Mouse (Mus musculus): ENCODE results near the gene S1pr5. TPM values are rescaled to one million over a fixed set of nuclear protein-coding genes. Genes with fewer than 3 reads are reported as not detected.
A peak's percentile ranks its signal among the peaks of the same experiment; 100 is the strongest.
"Not testable (repeated sequence)": the region's sequence is repeated elsewhere in the genome, so short reads cannot be mapped to it uniquely, and the experiment has no call there.

Gene S1pr5
- 0.10 and 0.15 TPM in 2 replicates for polyA plus RNA-seq (2015; fragmentation: Nextera tagmentation; extraction: Ambion mirVana)

DNA sequence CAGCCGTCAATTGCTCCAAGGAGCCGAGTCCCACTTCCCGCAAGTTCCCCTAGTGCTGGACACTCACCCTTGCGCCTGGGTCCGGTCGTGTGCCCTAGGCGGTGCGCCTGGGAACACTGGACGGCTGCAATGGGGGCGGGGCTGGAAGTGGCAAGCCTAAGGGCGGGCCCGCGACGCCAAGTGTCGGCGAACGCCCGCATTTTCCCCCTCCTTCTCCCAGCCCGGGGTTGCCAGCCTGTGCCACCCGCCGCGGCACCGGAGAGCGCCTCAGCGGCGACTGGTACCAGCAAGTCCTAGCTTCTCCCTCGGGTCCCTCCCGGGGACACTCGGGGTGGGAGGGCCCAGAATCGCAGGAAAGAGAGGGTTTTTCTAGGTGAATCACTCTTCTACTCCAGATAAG lies at the start of gene S1pr5:
Gene S1pr5, minus strand, starts transcription at position 118 of the 400 bp plus-strand sequence.
- peak within 1 kb of the TSS; percentile 50 for H3K4me2 ChIP-seq
- 0 out of 2 replicates have a peak, but pooled peaks have one; percentile 25 for ATAC-seq (ENCODE audit: borderline replicate concordance, extremely low read depth, low FRiP score, low TSS enrichment)
- H3K27ac ChIP-seq: no peak within 1 kb of the TSS
- H3K27me3 ChIP-seq: peaks cover 88% of the 10 kb centered on the region
- 3% methylated on average over 30 of the region's 30 CpGs for WGBS
- H3K9ac ChIP-seq: no peak within 1 kb of the TSS
- no peaks in the 10 kb centered on the region for H3K9me3 ChIP-seq
- no peaks in the 10 kb centered on the region for H3K36me3 ChIP-seq
- peaks cover 23% of the 10 kb centered on the region for H3K4me1 ChIP-seq
- peak within 1 kb of the TSS; percentile 15 for H3K4me3 ChIP-seq

DNA sequence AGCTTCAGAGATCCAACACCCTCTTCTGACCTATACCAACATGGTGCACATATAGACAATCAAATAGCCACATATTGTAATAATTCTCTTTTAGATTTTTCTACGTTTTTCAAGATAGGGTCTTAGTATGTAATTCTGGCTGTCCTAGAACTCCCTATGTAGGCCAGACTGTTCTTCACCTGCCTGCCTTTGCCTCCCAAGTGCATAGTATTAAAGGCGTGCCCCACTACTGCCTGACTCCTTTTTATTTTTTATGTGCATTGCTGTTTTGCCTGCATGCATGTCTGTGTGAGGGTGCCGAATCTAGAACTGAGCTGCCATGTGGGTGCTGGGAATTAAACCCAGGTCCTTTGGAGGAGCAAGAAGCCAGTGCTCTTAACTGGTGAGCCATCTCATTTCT lies 44.0 kb upstream of the S1pr5 start:
- ATAC-seq (ENCODE audit: borderline replicate concordance, extremely low read depth, low FRiP score, low TSS enrichment): no peak
- H3K36me3 ChIP-seq: no peaks in the 10 kb centered on the region
- no peak overlapping the region for H3K4me2 ChIP-seq
- peaks cover 20% of the 10 kb centered on the region for H3K4me1 ChIP-seq
- no peak overlapping the region for H3K27ac ChIP-seq
- WGBS: 88% methylated on average over 3 of the region's 3 CpGs
- no peak overlapping the region for H3K4me3 ChIP-seq
- no peaks in the 10 kb centered on the region for H3K9me3 ChIP-seq
- no peak overlapping the region for H3K9ac ChIP-seq
- no peaks in the 10 kb centered on the region for H3K27me3 ChIP-seq

GRCm38 (mm10) chr9:21291868-21292267 lies 43.6 kb upstream of the S1pr5 start:
- ATAC-seq (ENCODE audit: borderline replicate concordance, extremely low read depth, low FRiP score, low TSS enrichment); H3K36me3 ChIP-seq; H3K9me3 ChIP-seq; H3K27me3 ChIP-seq: not testable (repeated sequence)
- H3K27ac ChIP-seq: peak overlapping the region; percentile 86
- peaks cover 23% of the 10 kb centered on the region for H3K4me1 ChIP-seq
- peak overlapping the region; percentile 20 for H3K9ac ChIP-seq
- peak overlapping the region; percentile 32 for H3K4me3 ChIP-seq
- 11% methylated on average over 7 of the region's 7 CpGs for WGBS
- H3K4me2 ChIP-seq: peak overlapping the region; percentile 47

DNA sequence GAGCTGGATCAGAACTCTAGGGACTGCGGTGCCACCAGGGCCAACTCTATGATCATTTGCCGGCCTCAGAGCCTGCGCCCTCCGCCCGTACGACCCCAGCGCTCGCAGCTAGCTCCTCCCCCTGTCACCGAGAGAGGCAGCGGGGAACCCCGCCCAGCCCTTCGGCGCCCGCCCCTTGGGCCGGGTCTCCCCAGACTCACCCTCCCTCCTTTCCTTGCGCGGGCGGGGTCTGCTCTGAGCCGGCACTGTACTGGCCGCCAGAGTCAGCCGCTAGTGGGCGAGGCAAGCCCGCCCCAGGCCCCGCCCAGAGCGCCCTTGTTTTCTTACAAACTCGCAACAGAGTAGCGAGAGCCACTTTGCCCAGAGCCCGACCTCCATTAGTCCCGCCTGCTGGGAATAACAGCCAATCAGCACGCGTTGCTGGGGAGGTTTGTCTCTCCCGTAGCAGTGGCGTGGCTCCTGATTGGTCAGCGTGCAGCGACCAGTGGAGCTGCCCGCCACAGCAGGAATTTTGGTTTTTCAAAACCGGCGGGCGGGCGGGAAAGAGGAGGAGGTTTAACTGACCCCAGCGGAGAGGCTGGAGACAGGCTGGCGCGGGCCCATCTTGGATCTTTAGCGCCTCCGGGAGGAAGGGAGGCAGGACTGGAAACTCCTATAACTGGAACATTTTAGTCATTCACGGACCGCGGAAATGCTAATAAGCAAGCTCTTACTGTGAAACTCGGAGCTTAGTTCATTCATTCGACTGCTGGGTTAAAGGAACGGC lies 43.0 kb upstream of the S1pr5 start, which contains the start of gene Cdkn2d:
Gene Cdkn2d, minus strand, starts transcription at position 386 of the 766 bp plus-strand sequence.
- ATAC-seq (ENCODE audit: borderline replicate concordance, extremely low read depth, low FRiP score, low TSS enrichment): peak; percentile 96
- WGBS: under 1% methylated on average over 51 of the region's 51 CpGs

DNA sequence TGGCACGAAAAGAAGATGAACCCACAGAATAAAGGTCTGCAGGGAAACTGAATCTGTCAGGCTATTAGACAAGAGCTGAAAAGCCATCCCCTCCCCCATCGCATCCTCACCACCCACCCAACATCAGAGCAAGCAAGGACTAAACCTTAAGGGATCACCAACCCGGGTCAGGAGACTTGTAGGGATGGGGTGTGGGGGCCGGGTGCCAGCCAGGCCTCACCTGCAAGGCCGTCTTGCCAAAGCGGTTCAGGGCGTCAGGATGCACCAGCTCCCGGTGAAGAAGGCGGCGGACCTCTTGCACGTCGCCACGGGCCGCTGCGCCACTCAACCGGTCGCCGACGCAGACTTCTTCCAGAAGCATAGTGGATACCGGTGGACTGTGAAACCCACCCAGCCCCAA lies 42.3 kb upstream of the S1pr5 start:
- peak overlapping the region; percentile 73 for H3K27ac ChIP-seq
- peak overlapping the region; percentile 76 for H3K4me2 ChIP-seq
- peaks cover 29% of the 10 kb centered on the region for H3K4me1 ChIP-seq
- no peaks in the 10 kb centered on the region for H3K9me3 ChIP-seq
- under 1% methylated on average over 20 of the region's 20 CpGs for WGBS
- no peaks in the 10 kb centered on the region for H3K36me3 ChIP-seq
- ATAC-seq (ENCODE audit: borderline replicate concordance, extremely low read depth, low FRiP score, low TSS enrichment): no peak
- H3K27me3 ChIP-seq: no peaks in the 10 kb centered on the region
- peak overlapping the region; percentile 90 for H3K9ac ChIP-seq
- peak overlapping the region; percentile 67 for H3K4me3 ChIP-seq

More for the DNA sequence above, 43.0 kb upstream of the S1pr5 start, which contains the start of gene Cdkn2d:
- peaks cover 29% of the 10 kb centered on the region for H3K4me1 ChIP-seq
- peak within 1 kb of the TSS; percentile 76 for H3K4me2 ChIP-seq
- peak within 1 kb of the TSS; percentile 86 for H3K27ac ChIP-seq
- H3K9ac ChIP-seq: peak within 1 kb of the TSS; percentile 90
- H3K4me3 ChIP-seq: peak within 1 kb of the TSS; percentile 67
- no peaks in the 10 kb centered on the region for H3K36me3 ChIP-seq
- H3K9me3 ChIP-seq: no peaks in the 10 kb centered on the region
- H3K27me3 ChIP-seq: no peaks in the 10 kb centered on the region

- Histone ChIP-seq H3K4me1 (peaks cover 29% of the 10 kb centered on the region), H3K4me2 (peak overlapping the region; percentile 76), H3K9me3 (no peaks in the 10 kb centered on the region), H3K27me3 (no peaks in the 10 kb centered on the region), H3K27ac (0 out of 2 replicates have a peak overlapping the region, but pooled peaks have one; percentile 80), H3K9ac (peak overlapping the region; percentile 22; the same call in 1 of the 2 replicates), H3K36me3 (peaks cover 4% of the 10 kb centered on the region), H3K4me3 (peak overlapping the region; percentile 67)
- no peak for ATAC-seq (ENCODE audit: borderline replicate concordance, extremely low read depth, low FRiP score, low TSS enrichment)
- WGBS: 83% methylated on average over 2 of the region's 2 CpGs
Measured at GRCm38 (mm10) chr9:21289337-21289671, 41.1 kb upstream of the S1pr5 start.

DNA sequence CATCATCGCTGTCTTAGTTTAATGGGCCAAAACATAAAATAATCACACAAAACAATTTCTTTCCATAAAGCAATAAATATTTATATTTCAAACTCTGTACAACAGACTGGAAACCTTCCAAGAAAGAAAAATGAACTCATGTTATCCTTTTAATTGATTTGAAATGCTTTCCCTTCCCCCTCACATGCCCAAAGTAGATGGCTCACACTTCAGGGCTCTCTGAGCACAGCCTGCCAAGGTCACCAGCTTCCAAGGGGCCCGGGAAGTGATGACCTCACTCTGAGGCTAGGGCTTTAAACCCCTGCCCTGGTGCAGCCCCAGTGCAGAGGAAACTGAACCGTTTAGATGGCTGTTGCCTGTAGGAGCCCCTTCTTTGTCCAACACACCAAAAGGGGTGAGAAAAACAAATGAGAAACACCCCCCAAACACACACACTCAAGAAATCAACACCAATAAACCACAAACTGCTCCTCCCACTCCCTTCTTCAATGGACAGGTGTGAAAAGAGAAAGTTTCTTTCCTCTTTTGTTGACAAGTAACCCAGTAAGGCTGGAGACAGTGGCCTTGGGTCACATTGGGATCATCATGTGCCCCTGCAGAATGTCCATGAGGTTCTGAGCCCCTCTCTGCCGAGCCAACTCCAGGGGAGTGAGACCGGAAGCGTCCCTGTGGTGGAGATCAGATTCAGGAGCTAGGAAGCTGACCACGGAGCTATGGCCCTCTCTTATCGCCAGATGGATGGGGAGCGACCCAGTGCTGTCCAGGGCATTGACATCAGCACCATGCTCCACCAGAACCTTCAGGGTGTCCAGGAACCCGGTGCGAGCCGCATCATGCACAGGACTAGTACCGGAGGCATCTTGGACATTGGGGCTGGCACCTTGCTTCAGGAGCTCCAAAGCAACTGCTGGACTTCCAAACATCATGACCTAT lies 40.4 kb upstream of the S1pr5 start:
- peak overlapping the region; percentile 80 for H3K27ac ChIP-seq
- H3K4me3 ChIP-seq: peak overlapping the region; percentile 67

GRCm38 (mm10) chr9:21287571-21288402 lies 39.5 kb upstream of the S1pr5 start, which contains the start of gene Kri1:
Kri1 (minus strand) TSS chr9:21287969.
- H3K27me3 ChIP-seq: no peaks in the 10 kb centered on the region
- peak within 1 kb of the TSS; percentile 60 for H3K9ac ChIP-seq
- peak within 1 kb of the TSS; percentile 67 for H3K4me3 ChIP-seq
- WGBS: under 1% methylated on average over 59 of the region's 59 CpGs
- H3K4me2 ChIP-seq: peak within 1 kb of the TSS; percentile 76
- H3K27ac ChIP-seq: peak within 1 kb of the TSS; percentile 80
- H3K4me1 ChIP-seq: peaks cover 29% of the 10 kb centered on the region
- H3K9me3 ChIP-seq: no peaks in the 10 kb centered on the region
- ATAC-seq (ENCODE audit: borderline replicate concordance, extremely low read depth, low FRiP score, low TSS enrichment): peak; percentile 76
- peaks cover 14% of the 10 kb centered on the region for H3K36me3 ChIP-seq

More for the DNA sequence above, 40.4 kb upstream of the S1pr5 start:
- Histone ChIP-seq H3K27me3 (no peaks in the 10 kb centered on the region), H3K9me3 (no peaks in the 10 kb centered on the region), H3K9ac (peak overlapping the region; percentile 22; the same call in 1 of the 2 replicates), H3K4me1 (peaks cover 29% of the 10 kb centered on the region), H3K4me2 (peak overlapping the region; percentile 76), H3K36me3 (peaks cover 10% of the 10 kb centered on the region)
- no peak for ATAC-seq (ENCODE audit: borderline replicate concordance, extremely low read depth, low FRiP score, low TSS enrichment)
- 74% methylated on average over 13 of the region's 13 CpGs for WGBS

DNA sequence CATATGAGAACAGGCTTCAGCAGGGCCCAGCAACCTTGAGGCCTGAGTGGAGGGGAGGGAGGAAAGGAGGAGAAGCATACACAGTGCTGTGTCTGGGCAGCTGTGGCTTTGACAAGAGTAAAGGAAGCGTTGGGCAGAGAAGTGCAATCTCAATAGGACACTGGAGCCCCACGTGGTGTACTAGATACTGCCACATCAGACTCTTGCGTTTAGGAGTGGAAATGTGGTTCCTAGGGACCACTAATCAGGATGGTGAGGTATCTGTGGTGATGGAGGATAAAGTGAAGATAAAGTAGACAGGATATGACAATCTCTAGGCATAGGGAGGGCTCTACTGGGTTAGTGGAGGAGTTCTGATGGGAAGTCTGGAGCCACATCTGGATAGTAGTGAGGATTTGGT lies 38.5 kb upstream of the S1pr5 start:
- H3K36me3 ChIP-seq: peaks cover 19% of the 10 kb centered on the region
- no peak for ATAC-seq (ENCODE audit: borderline replicate concordance, extremely low read depth, low FRiP score, low TSS enrichment)
- no peaks in the 10 kb centered on the region for H3K9me3 ChIP-seq
- peak overlapping the region; percentile 67 for H3K4me3 ChIP-seq
- WGBS: 56% methylated on average over 3 of the region's 3 CpGs
- no peaks in the 10 kb centered on the region for H3K27me3 ChIP-seq
- H3K27ac ChIP-seq: no peak overlapping the region
- peak overlapping the region; percentile 60 for H3K9ac ChIP-seq
- peak overlapping the region; percentile 76 for H3K4me2 ChIP-seq
- peaks cover 29% of the 10 kb centered on the region for H3K4me1 ChIP-seq

- H3K36me3 ChIP-seq: peaks cover 43% of the 10 kb centered on the region
Measured at GRCm38 (mm10) chr9:21283994-21284393, 35.8 kb upstream of the S1pr5 start.

DNA sequence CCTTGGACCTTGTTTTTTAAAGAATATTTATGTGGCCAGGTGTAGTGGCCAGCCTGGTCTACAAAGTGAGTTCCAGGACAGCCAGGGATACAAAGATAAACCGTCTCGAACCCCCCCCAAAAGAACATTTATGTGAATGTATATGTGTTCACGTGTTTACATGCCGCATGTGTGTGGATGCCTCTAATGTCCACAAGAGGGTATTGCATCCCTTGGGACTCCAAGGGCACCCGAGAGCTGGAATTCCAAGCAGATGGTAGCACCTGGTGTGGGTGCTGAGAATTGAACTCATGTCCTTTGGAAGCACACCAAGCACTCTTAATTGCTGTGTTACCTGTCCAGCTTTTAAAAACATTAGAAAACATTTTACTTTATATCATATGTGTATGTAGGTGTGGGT lies 35.3 kb upstream of the S1pr5 start:
- no peak overlapping the region for H3K27ac ChIP-seq
- 84% methylated on average over 5 of the region's 5 CpGs for WGBS
- no peak overlapping the region for H3K9ac ChIP-seq
- ATAC-seq (ENCODE audit: borderline replicate concordance, extremely low read depth, low FRiP score, low TSS enrichment): no peak
- no peak overlapping the region for H3K4me2 ChIP-seq
- H3K9me3 ChIP-seq: no peaks in the 10 kb centered on the region
- H3K4me3 ChIP-seq: no peak overlapping the region
- peaks cover 11% of the 10 kb centered on the region for H3K4me1 ChIP-seq
- H3K36me3 ChIP-seq: peaks cover 46% of the 10 kb centered on the region
- no peaks in the 10 kb centered on the region for H3K27me3 ChIP-seq

More at GRCm38 (mm10) chr9:21283994-21284393, 35.8 kb upstream of the S1pr5 start:
- ATAC-seq (ENCODE audit: borderline replicate concordance, extremely low read depth, low FRiP score, low TSS enrichment): no peak
- Histone ChIP-seq H3K9me3 (no peaks in the 10 kb centered on the region), H3K27ac (no peak overlapping the region), H3K4me1 (peaks cover 15% of the 10 kb centered on the region), H3K4me2 (no peak overlapping the region), H3K9ac (no peak overlapping the region), H3K27me3 (no peaks in the 10 kb centered on the region), H3K4me3 (no peak overlapping the region)
- 67% methylated on average over 3 of the region's 3 CpGs for WGBS
